ENCODE assay signal across 27 mouse cellular contexts in genomic region chr11:102918077-102918476, GRCm38 (mm10). TPM values are rescaled to one million over a fixed set of nuclear protein-coding genes. Genes with fewer than 3 reads are reported as not detected.
"Had no signal": no experiment of that assay in that cellular context is flagged by ENCODE, and none has a peak within 500 bp of the region (broad histone marks: within the 10 kb centered on the region; RNA-seq: fewer than 3 reads in every experiment).

No protein-coding gene starts in this region.

- H3K4me2 ChIP-seq: kidney, embryonic 15.5 days; limb, embryonic 12.5 days; limb, embryonic 15.5 days; liver, embryonic 13.5 days; midbrain, embryonic 11.5 days; neural tube, embryonic 12.5 days; neural tube, embryonic 15.5 days; stomach, embryonic 15.5 days had no signal

- H3K9ac ChIP-seq: kidney, embryonic 15.5 days; limb, embryonic 12.5 days; limb, embryonic 15.5 days; liver, embryonic 13.5 days; neural tube, embryonic 12.5 days; neural tube, embryonic 15.5 days; stomach, embryonic 15.5 days had no signal

- H3K27ac ChIP-seq: kidney, embryonic 15.5 days; limb, embryonic 12.5 days; limb, embryonic 15.5 days; liver, embryonic 13.5 days; neural tube, embryonic 12.5 days; neural tube, embryonic 15.5 days; stomach, embryonic 15.5 days had no signal

- H3K27me3 ChIP-seq: kidney, embryonic 15.5 days; limb, embryonic 12.5 days; limb, embryonic 15.5 days; liver, embryonic 13.5 days; neural tube, embryonic 12.5 days; neural tube, embryonic 15.5 days; stomach, embryonic 15.5 days had no signal

- H3K4me3 ChIP-seq: kidney, embryonic 15.5 days; limb, embryonic 12.5 days; limb, embryonic 15.5 days; liver, embryonic 13.5 days; neural tube, embryonic 12.5 days; neural tube, embryonic 15.5 days; stomach, embryonic 15.5 days had no signal

- DNase-seq: kidney, adult 11 months; kidney, adult 8-10 months; kidney, postnatal 10 days; kidney, postnatal 4 days; left cerebral cortex, postnatal 4 days; liver, embryonic 13.5 days; lung, adult 2 months; lung, postnatal 14 days; lung, postnatal 4 days; midbrain, embryonic 14.5 days; retina, postnatal 1 day; right cerebral cortex, postnatal 25 days; spleen, adult 18-20 months; thymus, adult 2 months; thymus, postnatal 14 days had no signal

- H3K36me3 ChIP-seq: neural tube, embryonic 15.5 days had no signal

- H3K9me3 ChIP-seq: kidney, embryonic 15.5 days; limb, embryonic 12.5 days; limb, embryonic 15.5 days; liver, embryonic 13.5 days; neural tube, embryonic 12.5 days; neural tube, embryonic 15.5 days; stomach, embryonic 15.5 days had no signal

RNA-seq across cellular contexts. Expression of gene Kif18b, which starts 6.8 kb away (rescaled TPM):
- total RNA-seq: layer of hippocampus, adult 18-20 months had no signal

RNA-seq across cellular contexts. Expression of gene Gfap, which starts 17.4 kb away (rescaled TPM):
- total RNA-seq: megakaryocyte progenitor cell, adult 5-6 weeks had no signal

RNA-seq across cellular contexts. Expression of gene C1ql1, which starts 28.4 kb away (rescaled TPM):
- total RNA-seq: megakaryocyte progenitor cell, adult 5-6 weeks; megakaryocyte-erythroid progenitor cell, adult 5-6 weeks had no signal

RNA-seq across cellular contexts. Expression of gene Fam187a, which starts 33.1 kb away (rescaled TPM):
- total RNA-seq: left cerebral cortex, postnatal 4 days; megakaryocyte progenitor cell, adult 5-6 weeks; megakaryocyte-erythroid progenitor cell, adult 5-6 weeks; midbrain, postnatal 0 days had no signal
- polyA plus RNA-seq: kidney, embryonic 15.5 days; limb, embryonic 12.5 days; limb, embryonic 15.5 days; liver, embryonic 16.5 days; midbrain, embryonic 14.5 days; neural tube, embryonic 12.5 days; neural tube, embryonic 15.5 days; stomach, embryonic 15.5 days; thymus, adult 2 months had no signal

RNA-seq across cellular contexts. Expression of gene Ccdc103, which starts 37.1 kb away (rescaled TPM):
- total RNA-seq: megakaryocyte-erythroid progenitor cell, adult 5-6 weeks had no signal
- polyA plus RNA-seq: thymus, adult 2 months had no signal
